Mouse (Mus musculus) liver, adult 2 months (tissue): ENCODE results near the gene Znhit1. TPM values are rescaled to one million over a fixed set of nuclear protein-coding genes. Genes with fewer than 3 reads are reported as not detected.

Experiments used
- DNase-seq: peaks from one replicate; pipeline ENCODE4 v3.0.0-alpha.2; 2011; ENCODE audit warnings: low read depth, low spot score; ENCODE audit errors: extremely low read depth
- H3K27ac ChIP-seq: fragments of 200-500 bp; replicated peaks from 2 replicates; pipeline ENCODE4 v1.5.1; 2012; ENCODE audit warnings: low read depth, mild to moderate bottlenecking, control low read depth, inconsistent platforms, low read length; ENCODE audit not compliant: insufficient read depth
- H3K27me3 ChIP-seq: fragments of 200-500 bp; 2 replicates; pipeline ENCODE4 v1.6.1; 2012; ENCODE audit warnings: mild to moderate bottlenecking, moderate library complexity, low read length, inconsistent platforms; ENCODE audit not compliant: control insufficient read depth, insufficient read depth
- H3K36me3 ChIP-seq: fragments of 200-500 bp; 2 replicates; pipeline ENCODE4 v1.6.1; 2012; ENCODE audit warnings: low read length, inconsistent platforms; ENCODE audit not compliant: control insufficient read depth, insufficient read depth
- H3K4me1 ChIP-seq: fragments of 200-500 bp; 2 replicates; pipeline ENCODE4 v1.6.1; 2011; ENCODE audit warnings: low read length; ENCODE audit not compliant: control insufficient read depth, insufficient read depth
- H3K4me3 ChIP-seq: fragments of 200-500 bp; 2 replicates; pipeline ENCODE4 v1.5.1; 2011; ENCODE audit warnings: low read depth, mild to moderate bottlenecking, control low read depth, low read length, moderate library complexity; ENCODE audit not compliant: insufficient read depth
- H3K79me2 ChIP-seq: fragments of 200-500 bp; 2 replicates; pipeline ENCODE4 v1.6.1; 2012; ENCODE audit warnings: inconsistent platforms, mild to moderate bottlenecking, low read length, moderate library complexity; ENCODE audit not compliant: control insufficient read depth, insufficient read depth
- H3K9ac ChIP-seq: fragments of 200-500 bp; 2 replicates; pipeline ENCODE4 v1.6.1; 2012; ENCODE audit warnings: low read depth, mild to moderate bottlenecking, control low read depth, inconsistent platforms, low read length
- CTCF ChIP-seq: fragments of 200-500 bp; IDR thresholded peaks from 2 replicates; pipeline ENCODE4 v1.5.1; 2011; ENCODE audit warnings: low read depth, low read length, control low read depth
- POLR2A ChIP-seq: fragments of 200-500 bp; IDR thresholded peaks from 2 replicates; pipeline ENCODE4 v1.6.1; 2011; ENCODE audit warnings: low read length, control low read depth; ENCODE audit not compliant: insufficient read depth; ENCODE audit errors: extremely low read depth
- WGBS: fragments of 180-500 bp; shearing (Covaris S2); methylation state at CpG from one replicate; pipeline ENCODE4 v1.1.7; 2018; 5-methylcytosine and 5-hydroxymethylcytosine counted together
- polyA plus RNA-seq: library from polyadenylated mRNA; depleted of rRNA; stranded (reverse); fragments of >200 nt; gene quantifications from 2 replicates; pipeline ENCODE4 v1.2.3, GENCODE M21; 2012
- total RNA-seq: library from RNA; depleted of rRNA; stranded (reverse); fragments of >200 nt; gene quantifications from 2 replicates; pipeline ENCODE4 v1.2.3, GENCODE M21; 2014

The Znhit1 gene
- total and polyA plus RNA-seq, 2 experiments = 44.5 to 109 TPM

- no peak for TF ChIP-seq POLR2A
- no peak for TF ChIP-seq CTCF
- DNase-seq = no peak
- H3K36me3 ChIP-seq = no peaks in the 10 kb centered on the region
- H3K4me1 ChIP-seq = no peaks in the 10 kb centered on the region
- H3K4me3 ChIP-seq = no peak overlapping the region
- no peaks in the 10 kb centered on the region for H3K27me3 ChIP-seq
- 59% methylated on average over 5 of the region's 5 CpGs for WGBS
- H3K79me2 ChIP-seq = no peaks in the 10 kb centered on the region
- no peak overlapping the region for H3K9ac ChIP-seq
- H3K27ac ChIP-seq = no peak overlapping the region
Measured at GRCm38 (mm10) chr5:136999449-136999848, 11.6 kb upstream of the Znhit1 start.

DNA sequence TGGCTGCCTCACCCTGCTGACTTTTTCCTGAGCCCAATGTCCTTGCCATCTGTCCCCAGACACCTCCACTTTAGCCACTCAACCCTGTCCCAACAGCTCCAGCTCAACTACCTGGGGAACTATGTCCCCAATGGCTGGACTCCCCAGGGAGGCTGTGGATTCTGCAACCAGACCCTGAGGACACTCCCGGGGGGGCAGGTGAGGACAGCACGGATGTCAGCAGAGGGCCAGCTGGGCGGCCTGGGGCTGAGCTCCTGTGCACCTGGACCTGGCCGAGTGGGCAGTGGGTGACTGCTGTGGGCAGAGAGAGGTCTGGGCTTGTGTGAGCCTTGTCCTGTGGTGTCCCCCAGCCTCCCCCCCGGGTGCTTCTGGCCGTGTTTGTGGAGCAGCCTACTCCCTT is 2.0 kb upstream of the Znhit1 start:
- TF ChIP-seq POLR2A (no peak), CTCF (no peak)
- Histone ChIP-seq H3K27me3 (no peaks in the 10 kb centered on the region), H3K79me2 (no peaks in the 10 kb centered on the region), H3K27ac (no peak overlapping the region), H3K36me3 (0 out of 2 replicates have a peak, but pooled peaks cover 2% of the 10 kb centered on the region), H3K4me1 (peaks cover 5% of the 10 kb centered on the region), H3K9ac (no peak overlapping the region), H3K4me3 (no peak overlapping the region)
- WGBS = 92% methylated on average over 6 of the region's 6 CpGs
- no peak for DNase-seq

- Histone ChIP-seq H3K79me2 (no peaks in the 10 kb centered on the region), H3K4me1 (peaks cover 5% of the 10 kb centered on the region), H3K27me3 (no peaks in the 10 kb centered on the region), H3K9ac (no peak overlapping the region), H3K36me3 (no peaks in the 10 kb centered on the region), H3K4me3 (peak overlapping the region; percentile 13; the same call in 1 of the 2 replicates), H3K27ac (no peak overlapping the region)
- TF ChIP-seq POLR2A (no peak), CTCF (no peak)
- DNase-seq = no peak
- WGBS = 78% methylated on average over 7 of the region's 7 CpGs
Measured at GRCm38 (mm10) chr5:136988420-136988819, 599 bp upstream of the Znhit1 start.

GRCm38 (mm10) chr5:136987138-136987933 is 485 bp downstream of the Znhit1 start:
- DNase-seq = peak; percentile 57

DNA sequence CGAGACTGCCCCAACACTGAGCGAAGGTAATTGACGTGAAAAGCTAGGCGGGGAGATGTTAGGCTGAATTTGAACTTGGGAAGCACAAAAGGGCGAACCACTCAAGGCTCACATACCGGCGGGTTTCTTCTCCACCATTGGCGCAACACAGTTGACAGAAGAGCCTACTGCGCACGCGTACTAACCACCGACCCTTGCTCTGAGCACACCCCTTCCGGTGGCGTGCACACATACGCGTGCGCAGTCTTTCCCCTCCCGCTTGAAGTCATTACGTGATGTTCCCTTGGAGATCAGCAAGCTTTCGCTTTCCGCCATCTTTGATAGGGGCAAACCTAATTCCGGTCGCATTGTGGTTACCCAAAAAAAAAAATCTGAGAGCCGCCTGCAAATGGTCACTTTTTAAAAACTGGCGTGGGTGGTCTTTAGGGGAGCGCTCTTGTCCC is 1.1 kb downstream of the Znhit1 start, which contains the start of gene Plod3:
Gene Plod3, plus strand, starts transcription at position 325 of the 443 bp plus-strand sequence.
- H3K27ac ChIP-seq = peak within 1 kb of the TSS; percentile 64
- peak within 1 kb of the TSS; percentile 87 for H3K9ac ChIP-seq
- H3K36me3 ChIP-seq = peaks cover 5% of the 10 kb centered on the region; the same call in 1 of the 2 replicates
- DNase-seq = peak; percentile 93
- TF ChIP-seq POLR2A (no peak), CTCF (no peak)
- H3K27me3 ChIP-seq = no peaks in the 10 kb centered on the region
- no peaks in the 10 kb centered on the region for H3K79me2 ChIP-seq
- 0% methylated on average over 26 of the region's 26 CpGs for WGBS
- peak within 1 kb of the TSS; percentile 72 for H3K4me3 ChIP-seq
- H3K4me1 ChIP-seq = peaks cover 5% of the 10 kb centered on the region

More at GRCm38 (mm10) chr5:136987138-136987933, 485 bp downstream of the Znhit1 start:
- TF ChIP-seq CTCF = no peak
- TF ChIP-seq POLR2A = peak; percentile 79
- Histone ChIP-seq H3K4me3 (peak overlapping the region; percentile 72), H3K4me1 (peaks cover 5% of the 10 kb centered on the region), H3K27me3 (no peaks in the 10 kb centered on the region), H3K79me2 (no peaks in the 10 kb centered on the region), H3K9ac (peak overlapping the region; percentile 87), H3K36me3 (no peaks in the 10 kb centered on the region), H3K27ac (peak overlapping the region; percentile 64)
- under 1% methylated on average over 67 of the region's 67 CpGs for WGBS

DNA sequence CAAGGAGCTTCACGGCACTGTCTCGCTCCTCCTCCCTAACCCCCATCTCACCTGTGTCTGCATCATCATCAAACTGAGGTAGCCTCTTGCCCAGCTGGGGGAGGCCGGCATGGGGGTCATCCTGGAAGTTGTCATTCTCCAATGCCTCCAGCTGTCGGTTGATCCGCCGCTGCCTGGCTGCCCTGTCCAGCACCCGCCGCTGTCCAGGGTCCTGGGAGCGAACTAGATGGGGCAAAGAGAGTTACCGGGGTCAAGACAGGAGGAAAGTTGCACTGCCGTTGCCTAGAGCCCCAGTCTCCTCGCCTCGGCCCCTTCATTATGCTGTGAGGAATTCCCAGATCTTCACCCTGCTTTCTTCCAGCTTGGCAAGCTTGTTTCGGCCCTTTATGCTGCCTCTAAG is 3.0 kb downstream of the Znhit1 start:
- H3K4me3 ChIP-seq = no peak overlapping the region
- no peaks in the 10 kb centered on the region for H3K79me2 ChIP-seq
- DNase-seq = no peak
- no peak overlapping the region for H3K9ac ChIP-seq
- peaks cover 5% of the 10 kb centered on the region for H3K4me1 ChIP-seq
- peaks cover 9% of the 10 kb centered on the region; the same call in 1 of the 2 replicates for H3K36me3 ChIP-seq
- TF ChIP-seq CTCF (no peak), POLR2A (no peak)
- no peaks in the 10 kb centered on the region for H3K27me3 ChIP-seq
- WGBS = 75% methylated on average over 14 of the region's 14 CpGs
- H3K27ac ChIP-seq = no peak overlapping the region
